Mouse (Mus musculus) ovary, adult 18-20 months (tissue): ENCODE results near the gene Sh3bgrl3.

ENCODE experiments used
- DNase-seq: peaks from one replicate; pipeline ENCODE4 v3.0.0; 2022; ENCODE audit warnings: low spot score, mixed read lengths

The Sh3bgrl3 gene

GRCm38 (mm10) chr4:134128983-134129362 lies 384 bp upstream of the Sh3bgrl3 start:
- no peak for DNase-seq

GRCm38 (mm10) chr4:134127793-134128192 lies 796 bp downstream of the Sh3bgrl3 start:
- no peak for DNase-seq

- DNase-seq = no peak
These were observed 1.5 kb downstream of the Sh3bgrl3 start for GRCm38 (mm10) chr4:134127121-134127455.

GRCm38 (mm10) chr4:134126300-134127120 lies 2.1 kb downstream of the Sh3bgrl3 start:
- DNase-seq = no peak

- no peak for DNase-seq
These were observed 3.1 kb downstream of the Sh3bgrl3 start for GRCm38 (mm10) chr4:134125383-134126060.

- DNase-seq = no peak
These were observed 4.7 kb downstream of the Sh3bgrl3 start for GRCm38 (mm10) chr4:134123680-134124551.

- DNase-seq = no peak
These were observed 5.4 kb downstream of the Sh3bgrl3 start for GRCm38 (mm10) chr4:134123147-134123546.

- DNase-seq = no peak
These were observed 6.3 kb downstream of the Sh3bgrl3 start for GRCm38 (mm10) chr4:134122281-134122680.

- no peak for DNase-seq
These were observed 7.0 kb downstream of the Sh3bgrl3 start for GRCm38 (mm10) chr4:134121571-134121970.

GRCm38 (mm10) chr4:134120916-134121315 lies 7.7 kb downstream of the Sh3bgrl3 start:
- DNase-seq = no peak

GRCm38 (mm10) chr4:134120192-134120805 lies 8.3 kb downstream of the Sh3bgrl3 start:
- DNase-seq = no peak

- no peak for DNase-seq
These were observed 8.9 kb downstream of the Sh3bgrl3 start for GRCm38 (mm10) chr4:134119644-134120043.

- DNase-seq = no peak
These were observed 9.5 kb downstream of the Sh3bgrl3 start for GRCm38 (mm10) chr4:134119042-134119441.

- no peak for DNase-seq
These were observed 10.3 kb downstream of the Sh3bgrl3 start for GRCm38 (mm10) chr4:134118126-134118800.

GRCm38 (mm10) chr4:134117012-134117411 lies 11.6 kb downstream of the Sh3bgrl3 start:
- DNase-seq = no peak

- DNase-seq = no peak
These were observed 12.1 kb downstream of the Sh3bgrl3 start for GRCm38 (mm10) chr4:134116501-134116900.

- no peak for DNase-seq
These were observed 13.1 kb downstream of the Sh3bgrl3 start for GRCm38 (mm10) chr4:134115215-134116144.

GRCm38 (mm10) chr4:134114038-134114437 lies 14.6 kb downstream of the Sh3bgrl3 start:
- DNase-seq = no peak

- no peak for DNase-seq
These were observed 15.1 kb downstream of the Sh3bgrl3 start for GRCm38 (mm10) chr4:134113356-134113994.

- DNase-seq = no peak
These were observed 16.2 kb downstream of the Sh3bgrl3 start for GRCm38 (mm10) chr4:134112403-134112802.
